Mouse (Mus musculus) liver, postnatal 0 days (tissue): Measurements from ENCODE around the gene Gm17304. TPM values are rescaled to one million over a fixed set of nuclear protein-coding genes. Genes with fewer than 3 reads are reported as not detected.

Experiments
- ATAC-seq: fragments of 200-750 bp; cut with Nextera tagmentation; 2 replicates; pipeline ENCODE4 v1.8.0; 2017; ENCODE audit warnings: mild to moderate bottlenecking, moderate library complexity
- DNase-seq: peaks from one replicate; pipeline ENCODE4 v3.0.0-alpha.2; 2016
- H3K27ac ChIP-seq: fragments of 300-500 bp; sonication (generic); 2 replicates; pipeline ENCODE4 v1.5.1; 2014; ENCODE audit warnings: antibody characterized with exemption, moderate library complexity, mild to moderate bottlenecking, low read depth
- H3K27me3 ChIP-seq: fragments of 300-500 bp; sonication (generic); 2 replicates; pipeline ENCODE4 v1.6.1; 2014; ENCODE audit warnings: low read length, control low read depth, mixed read lengths; ENCODE audit not compliant: insufficient read depth
- H3K36me3 ChIP-seq: fragments of 300-500 bp; sonication (generic); replicated peaks from 2 replicates; pipeline ENCODE4 v1.6.1; 2014; ENCODE audit warnings: mild to moderate bottlenecking, control low read depth, low read length, moderate library complexity, mixed read lengths; ENCODE audit not compliant: insufficient read depth
- H3K4me1 ChIP-seq: fragments of 300-500 bp; sonication (generic); 2 replicates; pipeline ENCODE4 v1.6.1; 2014; ENCODE audit warnings: antibody characterized with exemption, mild to moderate bottlenecking, control low read depth; ENCODE audit not compliant: insufficient read depth
- H3K4me2 ChIP-seq: fragments of 300-500 bp; sonication (generic); 2 replicates; pipeline ENCODE4 v1.6.1; 2014; ENCODE audit warnings: low read depth, mild to moderate bottlenecking, low read length, moderate library complexity, mixed read lengths
- H3K4me3 ChIP-seq: fragments of 300-500 bp; sonication (generic); 2 replicates; pipeline ENCODE4 v1.5.1; 2014; ENCODE audit warnings: low read depth, low read length
- H3K9ac ChIP-seq: fragments of 300-500 bp; sonication (generic); replicated peaks from 2 replicates; pipeline ENCODE4 v1.6.1; 2014; ENCODE audit warnings: mild to moderate bottlenecking, moderate library complexity
- H3K9me3 ChIP-seq: fragments of 300-500 bp; sonication (generic); 2 replicates; pipeline ENCODE4 v1.6.1; 2016; ENCODE audit warnings: mild to moderate bottlenecking, control low read depth, low read length, mixed read lengths
- CTCF ChIP-seq: sonication (generic); IDR thresholded peaks from 2 replicates; pipeline ENCODE4 v1.5.1; 2016; ENCODE audit warnings: antibody characterized with exemption, low read depth
- EP300 ChIP-seq: IDR thresholded peaks from 2 replicates; pipeline ENCODE4 v1.6.1; 2016; ENCODE audit warnings: antibody characterized with exemption, low read depth, mild to moderate bottlenecking
- WGBS: fragments of 180-500 bp; shearing (Covaris S2); extraction: QIAGEN DNeasy Blood & Tissue Kit; methylation state at CpG from one replicate; pipeline ENCODE4 v1.1.7; 2014; ENCODE audit not compliant: insufficient replicate concordance; 5-methylcytosine and 5-hydroxymethylcytosine counted together
- polyA plus RNA-seq: library from polyadenylated mRNA; unstranded; fragments of >200 nt; fragmentation: Nextera tagmentation; extraction: Ambion mirVana; gene quantifications from 2 replicates; pipeline ENCODE4 v1.2.1, GENCODE M21; 2015

Gm17304 gene
- polyA plus RNA-seq, 1 experiment from 2014 or later, result not detected

- ATAC-seq (no peak), DNase-seq (no peak)
- WGBS, result 71% methylated on average over 7 of the region's 7 CpGs
- no peaks in the 10 kb centered on the region for H3K27me3 ChIP-seq
- no peak overlapping the region for H3K4me2 ChIP-seq
- H3K4me1 ChIP-seq, result no peaks in the 10 kb centered on the region
- H3K9me3 ChIP-seq, result no peaks in the 10 kb centered on the region
- H3K36me3 ChIP-seq, result peaks cover 20% of the 10 kb centered on the region; the same call in 1 of the 2 replicates
- no peak overlapping the region for H3K4me3 ChIP-seq
- H3K9ac ChIP-seq, result no peak overlapping the region
- H3K27ac ChIP-seq, result no peak overlapping the region
- TF ChIP-seq CTCF (no peak), EP300 (no peak)
These were observed 5.7 kb downstream of the Gm17304 start for GRCm38 (mm10) chr5:106614570-106614969.

GRCm38 (mm10) chr5:106615006-106615405 is 6.1 kb downstream of the Gm17304 start:
- no peak for ATAC-seq
- no peaks in the 10 kb centered on the region for H3K4me1 ChIP-seq
- no peak overlapping the region for H3K27ac ChIP-seq
- H3K36me3 ChIP-seq, result peaks cover 21% of the 10 kb centered on the region; the same call in 1 of the 2 replicates
- no peak overlapping the region for H3K9ac ChIP-seq
- no peak for TF ChIP-seq EP300
- no peak for TF ChIP-seq CTCF
- H3K27me3 ChIP-seq, result no peaks in the 10 kb centered on the region
- 72% methylated on average over 2 of the region's 2 CpGs for WGBS
- H3K4me2 ChIP-seq, result no peak overlapping the region
- H3K9me3 ChIP-seq, result no peaks in the 10 kb centered on the region
- no peak overlapping the region for H3K4me3 ChIP-seq
- DNase-seq, result no peak

- peaks cover 37% of the 10 kb centered on the region for H3K36me3 ChIP-seq
- no peaks in the 10 kb centered on the region for H3K4me1 ChIP-seq
- H3K27me3 ChIP-seq, result no peaks in the 10 kb centered on the region
- no peak for DNase-seq
- no peak overlapping the region for H3K4me3 ChIP-seq
- no peak for ATAC-seq
- no peak overlapping the region for H3K27ac ChIP-seq
- 91% methylated on average over 6 of the region's 6 CpGs for WGBS
- TF ChIP-seq CTCF (no peak), EP300 (no peak)
- H3K4me2 ChIP-seq, result no peak overlapping the region
- no peak overlapping the region for H3K9ac ChIP-seq
- no peaks in the 10 kb centered on the region for H3K9me3 ChIP-seq
These were observed 11.5 kb downstream of the Gm17304 start for GRCm38 (mm10) chr5:106620446-106620845.

- 94% methylated on average over 5 of the region's 5 CpGs for WGBS
- Histone ChIP-seq H3K27me3 (no peaks in the 10 kb centered on the region), H3K4me2 (no peak overlapping the region), H3K9ac (no peak overlapping the region), H3K4me3 (no peak overlapping the region), H3K9me3 (no peaks in the 10 kb centered on the region), H3K27ac (no peak overlapping the region), H3K4me1 (no peaks in the 10 kb centered on the region), H3K36me3 (peaks cover 35% of the 10 kb centered on the region)
- ATAC-seq, result no peak
- DNase-seq, result no peak
- no peak for TF ChIP-seq EP300
- TF ChIP-seq CTCF, result no peak
These were observed 13.3 kb downstream of the Gm17304 start for GRCm38 (mm10) chr5:106622193-106622592.

GRCm38 (mm10) chr5:106623337-106623736 is 14.4 kb downstream of the Gm17304 start:
- H3K27ac ChIP-seq, result no peak overlapping the region
- DNase-seq (no peak), ATAC-seq (no peak)
- H3K4me2 ChIP-seq, result no peak overlapping the region
- H3K36me3 ChIP-seq, result peaks cover 30% of the 10 kb centered on the region
- TF ChIP-seq CTCF, result no peak
- no peak for TF ChIP-seq EP300
- WGBS, result 91% methylated on average over 4 of the region's 4 CpGs
- H3K4me1 ChIP-seq, result no peaks in the 10 kb centered on the region
- no peak overlapping the region for H3K4me3 ChIP-seq
- no peaks in the 10 kb centered on the region for H3K9me3 ChIP-seq
- H3K27me3 ChIP-seq, result no peaks in the 10 kb centered on the region
- H3K9ac ChIP-seq, result no peak overlapping the region

GRCm38 (mm10) chr5:106628369-106629149 is 19.7 kb downstream of the Gm17304 start:
- H3K4me2 ChIP-seq, result no peak overlapping the region
- H3K27ac ChIP-seq, result no peak overlapping the region
- H3K4me1 ChIP-seq, result no peaks in the 10 kb centered on the region
- DNase-seq (no peak), ATAC-seq (no peak)
- TF ChIP-seq EP300, result no peak
- TF ChIP-seq CTCF, result no peak
- H3K4me3 ChIP-seq, result no peak overlapping the region
- H3K9ac ChIP-seq, result no peak overlapping the region
- no peaks in the 10 kb centered on the region for H3K9me3 ChIP-seq
- WGBS, result 84% methylated on average over 8 of the region's 8 CpGs
- no peaks in the 10 kb centered on the region for H3K27me3 ChIP-seq
- H3K36me3 ChIP-seq, result peaks cover 16% of the 10 kb centered on the region; the same call in 1 of the 2 replicates
